Mouse (Mus musculus) liver, embryonic 15.5 days (tissue): ENCODE results near the gene Gm11037. TPM values are rescaled to one million over a fixed set of nuclear protein-coding genes. Genes with fewer than 3 reads are reported as not detected.
A peak's percentile ranks its signal among the peaks of the same experiment; 100 is the strongest.

Experiments
- ATAC-seq: fragments of 200-750 bp; cut with Nextera tagmentation; 2 replicates; pipeline ENCODE4 v1.8.0; 2017; ENCODE audit warnings: moderate number of reproducible peaks, mild to moderate bottlenecking, moderate library complexity; ENCODE audit not compliant: insufficient read depth
- H3K27ac ChIP-seq: fragments of 300-500 bp; sonication (generic); replicated peaks from 2 replicates; pipeline ENCODE4 v1.5.1; 2015; ENCODE audit warnings: mild to moderate bottlenecking, inconsistent platforms
- H3K27me3 ChIP-seq: fragments of 300-500 bp; sonication (generic); 2 replicates; pipeline ENCODE4 v1.6.1; 2015; ENCODE audit warnings: mild to moderate bottlenecking, inconsistent platforms
- H3K36me3 ChIP-seq: fragments of 300-500 bp; sonication (generic); replicated peaks from 2 replicates; pipeline ENCODE4 v1.6.1; 2015; ENCODE audit warnings: moderate library complexity, mild to moderate bottlenecking, inconsistent platforms
- H3K4me1 ChIP-seq: fragments of 300-500 bp; sonication (generic); replicated peaks from 2 replicates; pipeline ENCODE4 v1.6.1; 2015; ENCODE audit warnings: inconsistent platforms
- H3K4me2 ChIP-seq: fragments of 300-500 bp; sonication (generic); 2 replicates; pipeline ENCODE4 v1.6.1; 2015; ENCODE audit warnings: moderate library complexity, mild to moderate bottlenecking, inconsistent platforms
- H3K4me3 ChIP-seq: fragments of 300-500 bp; sonication (generic); replicated peaks from 2 replicates; pipeline ENCODE4 v1.5.1; 2015; ENCODE audit warnings: mild to moderate bottlenecking, inconsistent platforms
- H3K9ac ChIP-seq: fragments of 300-500 bp; sonication (generic); 2 replicates; pipeline ENCODE4 v1.6.1; 2015; ENCODE audit warnings: moderate library complexity, mild to moderate bottlenecking, inconsistent platforms
- H3K9me3 ChIP-seq: fragments of 300-500 bp; sonication (generic); replicated peaks from 2 replicates; pipeline ENCODE4 v1.6.1; 2016; ENCODE audit warnings: inconsistent platforms
- WGBS: fragments of 180-500 bp; shearing (Covaris S2); methylation state at CpG from one replicate; pipeline ENCODE4 v1.1.7; 2015; ENCODE audit warnings: mixed read lengths; ENCODE audit not compliant: insufficient replicate concordance; 5-methylcytosine and 5-hydroxymethylcytosine counted together
- polyA plus RNA-seq: library from polyadenylated mRNA; unstranded; fragments of >200 nt; fragmentation: Nextera tagmentation; extraction: Ambion mirVana; gene quantifications from 2 replicates; pipeline ENCODE4 v1.2.1, GENCODE M21; 2015

Gm11037 gene
- polyA plus RNA-seq, 1 experiment from 2014 or later = not detected

GRCm38 (mm10) chr2:131152166-131152730, 19.0 kb downstream of the Gm11037 start:
- 0 out of 2 replicates have a peak overlapping the region, but pooled peaks have one; percentile 4 for H3K4me3 ChIP-seq
- H3K9ac ChIP-seq = no peak overlapping the region; the same call in 1 of the 2 replicates
- 41% methylated on average over 7 of the region's 7 CpGs for WGBS
- H3K4me2 ChIP-seq = peak overlapping the region; percentile 51
- H3K9me3 ChIP-seq = no peaks in the 10 kb centered on the region
- ATAC-seq = peak; percentile 97
- H3K27me3 ChIP-seq = no peaks in the 10 kb centered on the region
- H3K36me3 ChIP-seq = peaks cover 96% of the 10 kb centered on the region
- H3K4me1 ChIP-seq = peaks cover 65% of the 10 kb centered on the region
- peak overlapping the region; percentile 86 for H3K27ac ChIP-seq

GRCm38 (mm10) chr2:131154036-131154435, 20.7 kb downstream of the Gm11037 start:
- Histone ChIP-seq H3K27ac (peak overlapping the region; percentile 86), H3K9me3 (no peaks in the 10 kb centered on the region), H3K27me3 (no peaks in the 10 kb centered on the region), H3K4me2 (no peak overlapping the region), H3K36me3 (peaks cover 78% of the 10 kb centered on the region), H3K4me1 (peaks cover 82% of the 10 kb centered on the region), H3K9ac (no peak overlapping the region), H3K4me3 (no peak overlapping the region)
- 86% methylated on average over 4 of the region's 4 CpGs for WGBS
- no peak for ATAC-seq

- H3K9ac ChIP-seq = 0 out of 2 replicates have a peak overlapping the region, but pooled peaks have one; percentile 94
- peaks cover 80% of the 10 kb centered on the region for H3K4me1 ChIP-seq
- H3K27me3 ChIP-seq = no peaks in the 10 kb centered on the region
- H3K4me2 ChIP-seq = peak overlapping the region; percentile 96
- H3K4me3 ChIP-seq = no peak overlapping the region; the same call in 1 of the 2 replicates
- WGBS = 81% methylated on average over 7 of the region's 7 CpGs
- no peak for ATAC-seq
- no peaks in the 10 kb centered on the region for H3K9me3 ChIP-seq
- H3K36me3 ChIP-seq = peaks cover 49% of the 10 kb centered on the region
- H3K27ac ChIP-seq = peak overlapping the region; percentile 96
Measured at GRCm38 (mm10) chr2:131156987-131157386, 23.7 kb downstream of the Gm11037 start.

GRCm38 (mm10) chr2:131159491-131159910, 26.2 kb downstream of the Gm11037 start:
- Histone ChIP-seq H3K27ac (peak overlapping the region; percentile 96), H3K4me2 (peak overlapping the region; percentile 96), H3K27me3 (peaks cover 8% of the 10 kb centered on the region; the same call in 1 of the 2 replicates), H3K4me1 (peaks cover 55% of the 10 kb centered on the region), H3K9ac (peak overlapping the region; percentile 94), H3K9me3 (no peaks in the 10 kb centered on the region), H3K36me3 (peaks cover 25% of the 10 kb centered on the region), H3K4me3 (peak overlapping the region; percentile 81)
- under 1% methylated on average over 18 of the region's 18 CpGs for WGBS
- ATAC-seq = peak; percentile 88

- Histone ChIP-seq H3K27me3 (peaks cover 12% of the 10 kb centered on the region), H3K4me3 (peak within 1 kb of the TSS; percentile 81), H3K4me1 (peaks cover 50% of the 10 kb centered on the region), H3K9me3 (no peaks in the 10 kb centered on the region), H3K9ac (peak within 1 kb of the TSS; percentile 94), H3K27ac (peak within 1 kb of the TSS; percentile 96), H3K36me3 (peaks cover 20% of the 10 kb centered on the region), H3K4me2 (peak within 1 kb of the TSS; percentile 96)
- under 1% methylated on average over 54 of the region's 54 CpGs for WGBS
- peak; percentile 93 for ATAC-seq
Measured at GRCm38 (mm10) chr2:131159938-131160581, 26.8 kb downstream of the Gm11037 start, which contains the start of gene 1700037H04Rik. Gene 1700037H04Rik, minus strand, starts transcription at chr2:131160081.

- WGBS = under 1% methylated on average over 17 of the region's 17 CpGs
- Histone ChIP-seq H3K27me3 (peaks cover 12% of the 10 kb centered on the region), H3K4me1 (peaks cover 43% of the 10 kb centered on the region), H3K4me3 (peak overlapping the region; percentile 81), H3K9ac (peak overlapping the region; percentile 76), H3K4me2 (peak overlapping the region; percentile 96), H3K27ac (peak overlapping the region; percentile 96), H3K36me3 (peaks cover 13% of the 10 kb centered on the region), H3K9me3 (no peaks in the 10 kb centered on the region)
- ATAC-seq = no peak
Measured at GRCm38 (mm10) chr2:131160671-131161111, 27.4 kb downstream of the Gm11037 start.

- H3K27me3 ChIP-seq = peaks cover 31% of the 10 kb centered on the region
- H3K4me2 ChIP-seq = no peak overlapping the region
- WGBS = 85% methylated on average over 7 of the region's 7 CpGs
- H3K4me3 ChIP-seq = no peak overlapping the region
- no peaks in the 10 kb centered on the region for H3K36me3 ChIP-seq
- peaks cover 11% of the 10 kb centered on the region for H3K4me1 ChIP-seq
- H3K27ac ChIP-seq = no peak overlapping the region
- no peak for ATAC-seq
- no peak overlapping the region for H3K9ac ChIP-seq
- no peaks in the 10 kb centered on the region for H3K9me3 ChIP-seq
Measured at GRCm38 (mm10) chr2:131163924-131164323, 30.6 kb downstream of the Gm11037 start.

GRCm38 (mm10) chr2:131166172-131166571, 32.9 kb downstream of the Gm11037 start:
- H3K4me1 ChIP-seq = peaks cover 1% of the 10 kb centered on the region; the same call in 1 of the 2 replicates
- no peak overlapping the region for H3K4me3 ChIP-seq
- no peak for ATAC-seq
- no peak overlapping the region for H3K27ac ChIP-seq
- H3K27me3 ChIP-seq = peaks cover 54% of the 10 kb centered on the region
- no peaks in the 10 kb centered on the region for H3K36me3 ChIP-seq
- H3K9ac ChIP-seq = no peak overlapping the region
- no peak overlapping the region for H3K4me2 ChIP-seq
- no peaks in the 10 kb centered on the region for H3K9me3 ChIP-seq
- whole genome bisulfite sequencing = 72% methylated on average over 2 of the region's 2 CpGs

GRCm38 (mm10) chr2:131167984-131168383, 34.7 kb downstream of the Gm11037 start:
- Histone ChIP-seq H3K4me3 (no peak overlapping the region), H3K36me3 (no peaks in the 10 kb centered on the region), H3K9ac (no peak overlapping the region), H3K27me3 (peaks cover 72% of the 10 kb centered on the region), H3K27ac (no peak overlapping the region), H3K4me2 (no peak overlapping the region), H3K9me3 (no peaks in the 10 kb centered on the region), H3K4me1 (peaks cover 16% of the 10 kb centered on the region)
- no peak for ATAC-seq
- WGBS = 68% methylated on average over 6 of the region's 6 CpGs

GRCm38 (mm10) chr2:131168914-131169313, 35.6 kb downstream of the Gm11037 start:
- H3K4me3 ChIP-seq = no peak overlapping the region
- H3K4me1 ChIP-seq = peaks cover 16% of the 10 kb centered on the region
- H3K4me2 ChIP-seq = no peak overlapping the region
- H3K9me3 ChIP-seq = no peaks in the 10 kb centered on the region
- no peaks in the 10 kb centered on the region for H3K36me3 ChIP-seq
- no peak for ATAC-seq
- no peak overlapping the region for H3K27ac ChIP-seq
- peaks cover 80% of the 10 kb centered on the region for H3K27me3 ChIP-seq
- WGBS = 59% methylated on average over 1 of the region's 1 CpGs
- no peak overlapping the region for H3K9ac ChIP-seq

GRCm38 (mm10) chr2:131170936-131171335, 37.6 kb downstream of the Gm11037 start:
- peak overlapping the region; percentile 49 for H3K4me2 ChIP-seq
- peaks cover 26% of the 10 kb centered on the region for H3K4me1 ChIP-seq
- no peaks in the 10 kb centered on the region for H3K9me3 ChIP-seq
- H3K27me3 ChIP-seq = peaks cover 75% of the 10 kb centered on the region
- WGBS = 20% methylated on average over 9 of the region's 9 CpGs
- H3K27ac ChIP-seq = no peak overlapping the region
- ATAC-seq = no peak
- peaks cover 3% of the 10 kb centered on the region; the same call in 1 of the 2 replicates for H3K36me3 ChIP-seq
- H3K4me3 ChIP-seq = peak overlapping the region; percentile 25; the same call in 1 of the 2 replicates
- no peak overlapping the region for H3K9ac ChIP-seq
